Mouse (Mus musculus) midbrain, embryonic 11.5 days (tissue): ENCODE measurements at regions not wholly inside any gene's neighbourhood (a gene's known extent, or its start where the extent isn't known, plus 50 kb on each side); places are given as distances from the start of the nearest gene placed in this dataset.

Experiments used
- ATAC-seq: fragments of 200-750 bp; cut with Nextera tagmentation; 2 replicates; pipeline ENCODE4 v1.8.0; 2017; ENCODE audit warnings: moderate TSS enrichment, moderate library complexity; ENCODE audit not compliant: low FRiP score
- DNase-seq: peaks from one replicate; pipeline ENCODE4 v3.0.0; 2015; ENCODE audit warnings: low spot score; ENCODE audit errors: missing footprints
- H3K27ac ChIP-seq: fragments of 300-500 bp; sonication (generic); 2 replicates; pipeline ENCODE4 v1.5.1; 2014; ENCODE audit warnings: low read depth, low read length
- H3K27me3 ChIP-seq: fragments of 300-500 bp; sonication (generic); 2 replicates; pipeline ENCODE4 v1.6.1; 2014; ENCODE audit warnings: mild to moderate bottlenecking, low read length, moderate library complexity, mixed read lengths; ENCODE audit not compliant: control insufficient read depth, insufficient read depth
- H3K36me3 ChIP-seq: fragments of 300-500 bp; sonication (generic); 2 replicates; pipeline ENCODE4 v1.6.1; 2014; ENCODE audit warnings: mild to moderate bottlenecking, low read length, moderate library complexity, mixed read lengths; ENCODE audit not compliant: control insufficient read depth, insufficient read depth
- H3K4me1 ChIP-seq: fragments of 300-500 bp; sonication (generic); 2 replicates; pipeline ENCODE4 v1.6.1; 2014; ENCODE audit warnings: low read length; ENCODE audit not compliant: control insufficient read depth, insufficient read depth
- H3K4me2 ChIP-seq: fragments of 300-500 bp; sonication (generic); 2 replicates; pipeline ENCODE4 v1.6.1; 2014; ENCODE audit warnings: mild to moderate bottlenecking, moderate library complexity
- H3K4me3 ChIP-seq: fragments of 300-500 bp; sonication (generic); 2 replicates; pipeline ENCODE4 v1.5.1; 2014; ENCODE audit warnings: low read depth, low read length
- H3K9ac ChIP-seq: fragments of 300-500 bp; sonication (generic); 2 replicates; pipeline ENCODE4 v1.6.1; 2014; ENCODE audit warnings: low read length
- H3K9me3 ChIP-seq: fragments of 300-500 bp; sonication (generic); 2 replicates; pipeline ENCODE4 v1.6.1; 2016; ENCODE audit warnings: low read length; ENCODE audit not compliant: control insufficient read depth
- WGBS: fragments of 180-500 bp; shearing (Covaris S2); extraction: QIAGEN DNeasy Blood & Tissue Kit; methylation state at CpG from one replicate; pipeline ENCODE4 v1.1.7; 2014; 5-methylcytosine and 5-hydroxymethylcytosine counted together

GRCm38 (mm10) chr13:112159430-112160172 is 128.7 kb upstream of the Ankrd55 start:
- H3K36me3 ChIP-seq: no peaks in the 10 kb centered on the region
- no peak overlapping the region for H3K9ac ChIP-seq
- H3K9me3 ChIP-seq: no peaks in the 10 kb centered on the region
- H3K4me1 ChIP-seq: peaks cover 8% of the 10 kb centered on the region
- peak overlapping the region; percentile 16; the same call in 1 of the 2 replicates for H3K27ac ChIP-seq
- DNase-seq (peak; percentile 82), ATAC-seq (peak; percentile 2; the same call in 1 of the 2 replicates)
- no peak overlapping the region for H3K4me2 ChIP-seq
- H3K4me3 ChIP-seq: no peak overlapping the region
- 75% methylated on average over 9 of the region's 9 CpGs for WGBS
- no peaks in the 10 kb centered on the region for H3K27me3 ChIP-seq

- Histone ChIP-seq H3K9me3 (no peaks in the 10 kb centered on the region), H3K4me3 (no peak overlapping the region), H3K36me3 (no peaks in the 10 kb centered on the region), H3K4me1 (peaks cover 8% of the 10 kb centered on the region), H3K27ac (no peak overlapping the region), H3K9ac (no peak overlapping the region), H3K27me3 (no peaks in the 10 kb centered on the region), H3K4me2 (no peak overlapping the region)
- DNase-seq: peak; percentile 88
- WGBS: 46% methylated on average over 2 of the region's 2 CpGs
- ATAC-seq: peak; percentile 81
These were observed 128.0 kb upstream of the Ankrd55 start for GRCm38 (mm10) chr13:112160173-112160641.

GRCm38 (mm10) chr13:112160726-112161125 is 127.5 kb upstream of the Ankrd55 start:
- no peak overlapping the region for H3K4me2 ChIP-seq
- no peak overlapping the region for H3K27ac ChIP-seq
- no peak overlapping the region for H3K4me3 ChIP-seq
- no peaks in the 10 kb centered on the region for H3K27me3 ChIP-seq
- DNase-seq (peak; percentile 35), ATAC-seq (0 out of 2 replicates have a peak, but pooled peaks have one; percentile 17)
- WGBS: 81% methylated on average over 2 of the region's 2 CpGs
- H3K9me3 ChIP-seq: no peaks in the 10 kb centered on the region
- peaks cover 9% of the 10 kb centered on the region for H3K4me1 ChIP-seq
- H3K9ac ChIP-seq: no peak overlapping the region
- H3K36me3 ChIP-seq: no peaks in the 10 kb centered on the region

- Histone ChIP-seq H3K27me3 (no peaks in the 10 kb centered on the region), H3K27ac (no peak overlapping the region), H3K9me3 (no peaks in the 10 kb centered on the region), H3K9ac (no peak overlapping the region), H3K36me3 (no peaks in the 10 kb centered on the region), H3K4me3 (no peak overlapping the region), H3K4me2 (no peak overlapping the region), H3K4me1 (peaks cover 15% of the 10 kb centered on the region)
- DNase-seq: peak; percentile 59
- no peak for ATAC-seq
- 84% methylated on average over 2 of the region's 2 CpGs for WGBS
These were observed 126.4 kb upstream of the Ankrd55 start for GRCm38 (mm10) chr13:112161886-112162285.

GRCm38 (mm10) chr13:112165921-112166320 is 122.3 kb upstream of the Ankrd55 start:
- no peaks in the 10 kb centered on the region for H3K27me3 ChIP-seq
- ATAC-seq (no peak), DNase-seq (no peak)
- no peak overlapping the region for H3K4me3 ChIP-seq
- H3K4me1 ChIP-seq: peaks cover 7% of the 10 kb centered on the region
- WGBS: 43% methylated on average over 2 of the region's 2 CpGs
- H3K4me2 ChIP-seq: no peak overlapping the region
- no peak overlapping the region for H3K27ac ChIP-seq
- H3K36me3 ChIP-seq: no peaks in the 10 kb centered on the region
- H3K9ac ChIP-seq: no peak overlapping the region
- H3K9me3 ChIP-seq: no peaks in the 10 kb centered on the region

- no peaks in the 10 kb centered on the region for H3K36me3 ChIP-seq
- H3K27ac ChIP-seq: no peak overlapping the region
- no peak for ATAC-seq
- H3K4me2 ChIP-seq: no peak overlapping the region
- no peak for DNase-seq
- 55% methylated on average over 10 of the region's 10 CpGs for WGBS
- no peak overlapping the region for H3K4me3 ChIP-seq
- peaks cover 7% of the 10 kb centered on the region for H3K4me1 ChIP-seq
- no peak overlapping the region for H3K9ac ChIP-seq
- H3K27me3 ChIP-seq: no peaks in the 10 kb centered on the region
- H3K9me3 ChIP-seq: no peaks in the 10 kb centered on the region
These were observed 121.9 kb upstream of the Ankrd55 start for GRCm38 (mm10) chr13:112166338-112166802.

GRCm38 (mm10) chr13:112168468-112168867 is 119.8 kb upstream of the Ankrd55 start:
- H3K9ac ChIP-seq: no peak overlapping the region
- no peak overlapping the region for H3K4me3 ChIP-seq
- H3K36me3 ChIP-seq: no peaks in the 10 kb centered on the region
- peaks cover 7% of the 10 kb centered on the region for H3K4me1 ChIP-seq
- ATAC-seq: no peak
- no peak overlapping the region for H3K4me2 ChIP-seq
- no peaks in the 10 kb centered on the region for H3K27me3 ChIP-seq
- no peaks in the 10 kb centered on the region for H3K9me3 ChIP-seq
- WGBS: 90% methylated on average over 3 of the region's 3 CpGs
- peak; percentile 8 for DNase-seq
- H3K27ac ChIP-seq: no peak overlapping the region

- no peaks in the 10 kb centered on the region for H3K27me3 ChIP-seq
- H3K9me3 ChIP-seq: no peaks in the 10 kb centered on the region
- no peak for ATAC-seq
- no peak overlapping the region for H3K4me2 ChIP-seq
- peak; percentile 37 for DNase-seq
- no peak overlapping the region for H3K4me3 ChIP-seq
- peaks cover 5% of the 10 kb centered on the region; the same call in 1 of the 2 replicates for H3K4me1 ChIP-seq
- WGBS: 92% methylated on average over 3 of the region's 3 CpGs
- H3K36me3 ChIP-seq: no peaks in the 10 kb centered on the region
- H3K9ac ChIP-seq: no peak overlapping the region
- no peak overlapping the region for H3K27ac ChIP-seq
These were observed 117.4 kb upstream of the Ankrd55 start for GRCm38 (mm10) chr13:112170872-112171271.

GRCm38 (mm10) chr13:112171940-112172715 is 116.1 kb upstream of the Ankrd55 start:
- no peak for DNase-seq
- Histone ChIP-seq H3K9ac (no peak overlapping the region), H3K27me3 (no peaks in the 10 kb centered on the region), H3K4me3 (no peak overlapping the region), H3K9me3 (no peaks in the 10 kb centered on the region), H3K27ac (no peak overlapping the region), H3K36me3 (no peaks in the 10 kb centered on the region), H3K4me2 (no peak overlapping the region), H3K4me1 (no peaks in the 10 kb centered on the region)
- no peak for ATAC-seq
- WGBS: 87% methylated on average over 11 of the region's 11 CpGs
